Mouse (Mus musculus): ENCODE measurements around the gene Cep57l1.

Gene Cep57l1

GRCm38 (mm10) chr10:41744006-41744405, 65.7 kb downstream of the Cep57l1 start:
- no peak for DNase-seq (ENCODE audit: low read depth, low spot score)

- DNase-seq (ENCODE audit: low read depth, low spot score) = no peak
Observed at GRCm38 (mm10) chr10:41740221-41740620, 69.5 kb downstream of the Cep57l1 start.

- no peak for DNase-seq (ENCODE audit: low read depth, low spot score)
Observed at GRCm38 (mm10) chr10:41737245-41737644, 72.4 kb downstream of the Cep57l1 start.

GRCm38 (mm10) chr10:41735398-41735797, 74.3 kb downstream of the Cep57l1 start:
- no peak for DNase-seq (ENCODE audit: low read depth, low spot score)

- DNase-seq (ENCODE audit: low read depth, low spot score) = no peak
Observed at GRCm38 (mm10) chr10:41733214-41733613, 76.5 kb downstream of the Cep57l1 start.

GRCm38 (mm10) chr10:41731932-41732331, 77.7 kb downstream of the Cep57l1 start:
- DNase-seq (ENCODE audit: low read depth, low spot score) = no peak

GRCm38 (mm10) chr10:41730746-41731145, 78.9 kb downstream of the Cep57l1 start:
- DNase-seq (ENCODE audit: low read depth, low spot score) = no peak

GRCm38 (mm10) chr10:41726215-41726614, 83.5 kb downstream of the Cep57l1 start:
- DNase-seq (ENCODE audit: low read depth, low spot score) = no peak

- DNase-seq (ENCODE audit: low read depth, low spot score) = no peak
Observed at GRCm38 (mm10) chr10:41719587-41719986, 90.1 kb downstream of the Cep57l1 start.

- peak; percentile 38 for DNase-seq (ENCODE audit: low read depth, low spot score)
Observed at GRCm38 (mm10) chr10:41716029-41716897, 93.4 kb downstream of the Cep57l1 start, which contains the start of gene Ccdc162. Gene Ccdc162, minus strand, starts transcription at chr10:41716634.

- no peak for DNase-seq (ENCODE audit: low read depth, low spot score)
Observed at GRCm38 (mm10) chr10:41715557-41715956, 94.1 kb downstream of the Cep57l1 start.

- peak; percentile 21 for DNase-seq (ENCODE audit: low read depth, low spot score)
Observed at GRCm38 (mm10) chr10:41711467-41711866, 98.2 kb downstream of the Cep57l1 start.

GRCm38 (mm10) chr10:41710773-41711172, 98.9 kb downstream of the Cep57l1 start:
- no peak for DNase-seq (ENCODE audit: low read depth, low spot score)

- no peak for DNase-seq (ENCODE audit: low read depth, low spot score)
Observed at GRCm38 (mm10) chr10:41709341-41709740, 100.3 kb downstream of the Cep57l1 start.

- no peak for DNase-seq (ENCODE audit: low read depth, low spot score)
Observed at GRCm38 (mm10) chr10:41699669-41700068, 110.0 kb downstream of the Cep57l1 start.

GRCm38 (mm10) chr10:41697040-41697439, 112.6 kb downstream of the Cep57l1 start:
- DNase-seq (ENCODE audit: low read depth, low spot score) = no peak

- no peak for DNase-seq (ENCODE audit: low read depth, low spot score)
Observed at GRCm38 (mm10) chr10:41690978-41691377, 118.7 kb downstream of the Cep57l1 start.

- DNase-seq (ENCODE audit: low read depth, low spot score) = peak; percentile 87
Observed at GRCm38 (mm10) chr10:41689941-41690887, 119.5 kb downstream of the Cep57l1 start.

- peak; percentile 90 for DNase-seq (ENCODE audit: low read depth, low spot score)
Observed at GRCm38 (mm10) chr10:41684548-41684996, 125.1 kb downstream of the Cep57l1 start.

- DNase-seq (ENCODE audit: low read depth, low spot score) = peak; percentile 75
Observed at GRCm38 (mm10) chr10:41682546-41683393, 126.9 kb downstream of the Cep57l1 start.

GRCm38 (mm10) chr10:41678746-41679360, 130.8 kb downstream of the Cep57l1 start:
- peak; percentile 72 for DNase-seq (ENCODE audit: low read depth, low spot score)
